Mouse (Mus musculus) kidney, adult 2 months (tissue): ENCODE results near the gene Wdr20. TPM values are rescaled to one million over a fixed set of nuclear protein-coding genes. Genes with fewer than 3 reads are reported as not detected.

Experiments used
- DNase-seq: peaks from one replicate; pipeline ENCODE4 v3.0.0; 2021
- H3K27ac ChIP-seq: fragments of 200-500 bp; 2 replicates; pipeline ENCODE4 v1.5.1; 2012; ENCODE audit warnings: low read depth, low read length, control low read depth, inconsistent platforms; ENCODE audit not compliant: insufficient read depth
- H3K27me3 ChIP-seq: fragments of 200-500 bp; replicated peaks from 2 replicates; pipeline ENCODE4 v1.6.1; 2012; ENCODE audit warnings: mild to moderate bottlenecking, moderate library complexity, low read length, inconsistent platforms; ENCODE audit not compliant: control insufficient read depth, insufficient read depth
- H3K36me3 ChIP-seq: fragments of 200-500 bp; 2 replicates; pipeline ENCODE4 v1.6.1; 2012; ENCODE audit warnings: mild to moderate bottlenecking, moderate library complexity, low read length, inconsistent platforms; ENCODE audit not compliant: control insufficient read depth, insufficient read depth
- H3K4me1 ChIP-seq: fragments of 200-500 bp; 2 replicates; pipeline ENCODE4 v1.6.1; 2011; ENCODE audit warnings: low read length; ENCODE audit not compliant: control insufficient read depth, insufficient read depth
- H3K4me3 ChIP-seq: fragments of 200-500 bp; 2 replicates; pipeline ENCODE4 v1.5.1; 2011; ENCODE audit warnings: mild to moderate bottlenecking, low read depth, low read length, control low read depth; ENCODE audit not compliant: insufficient read depth
- CTCF ChIP-seq: fragments of 200-500 bp; conservative IDR thresholded peaks from 2 replicates; pipeline ENCODE4 v1.5.1; 2011; ENCODE audit warnings: low read depth, mild to moderate bottlenecking, control low read depth, low read length, moderate library complexity, mixed read lengths; ENCODE audit not compliant: insufficient read depth, insufficient read length
- POLR2A ChIP-seq: fragments of 200-500 bp; IDR thresholded peaks from one replicate; pipeline ENCODE4 v1.6.1; 2011; ENCODE audit warnings: low read depth, low read length, control low read depth
- WGBS: fragments of 180-500 bp; shearing (Covaris S2); methylation state at CpG from one replicate; pipeline ENCODE4 v1.1.7; 2018; 5-methylcytosine and 5-hydroxymethylcytosine counted together
- polyA plus RNA-seq: library from polyadenylated mRNA; depleted of rRNA; stranded (reverse); fragments of >200 nt; gene quantifications from 2 replicates; pipeline ENCODE4 v1.2.3, GENCODE M21; 2012

Gene Wdr20
- polyA plus RNA-seq, 1 experiment = 24.0 TPM

GRCm38 (mm10) chr12:110819367-110819766 is 81.6 kb downstream of the Wdr20 start:
- TF ChIP-seq POLR2A (no peak), CTCF (no peak)

DNA sequence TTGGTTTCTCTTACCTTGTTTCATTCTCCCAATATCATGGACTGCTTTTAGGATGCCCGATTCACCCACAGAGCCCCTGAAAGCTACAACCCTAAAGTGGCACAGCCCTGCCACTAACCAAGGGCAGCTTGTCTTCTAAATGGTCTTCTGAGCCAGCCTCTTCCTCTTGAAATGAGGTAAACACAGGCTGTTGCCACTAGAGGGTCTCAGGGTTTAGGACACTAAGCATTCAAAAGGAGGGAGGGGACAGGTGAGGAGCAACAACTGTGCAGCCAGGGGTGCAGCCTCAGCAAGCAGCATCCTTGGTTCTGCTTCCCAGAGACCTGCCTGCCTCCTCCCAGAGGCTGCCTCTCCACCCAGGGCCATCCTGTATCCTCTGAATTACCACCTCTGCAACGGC is 84.0 kb downstream of the Wdr20 start:
- no peak overlapping the region for H3K4me3 ChIP-seq
- no peak overlapping the region for H3K27ac ChIP-seq
- H3K36me3 ChIP-seq = no peaks in the 10 kb centered on the region
- WGBS = 75% methylated on average over 2 of the region's 2 CpGs
- H3K27me3 ChIP-seq = no peaks in the 10 kb centered on the region
- TF ChIP-seq POLR2A = no peak
- no peak for TF ChIP-seq CTCF
- no peak for DNase-seq
- H3K4me1 ChIP-seq = 0 out of 2 replicates have a peak, but pooled peaks cover 2% of the 10 kb centered on the region

More at GRCm38 (mm10) chr12:110819367-110819766, 81.6 kb downstream of the Wdr20 start:
- H3K27ac ChIP-seq = no peak overlapping the region
- DNase-seq = no peak
- 0 out of 2 replicates have a peak, but pooled peaks cover 2% of the 10 kb centered on the region for H3K4me1 ChIP-seq
- WGBS = 84% methylated on average over 8 of the region's 8 CpGs
- H3K36me3 ChIP-seq = no peaks in the 10 kb centered on the region
- no peak overlapping the region for H3K4me3 ChIP-seq
- H3K27me3 ChIP-seq = no peaks in the 10 kb centered on the region

DNA sequence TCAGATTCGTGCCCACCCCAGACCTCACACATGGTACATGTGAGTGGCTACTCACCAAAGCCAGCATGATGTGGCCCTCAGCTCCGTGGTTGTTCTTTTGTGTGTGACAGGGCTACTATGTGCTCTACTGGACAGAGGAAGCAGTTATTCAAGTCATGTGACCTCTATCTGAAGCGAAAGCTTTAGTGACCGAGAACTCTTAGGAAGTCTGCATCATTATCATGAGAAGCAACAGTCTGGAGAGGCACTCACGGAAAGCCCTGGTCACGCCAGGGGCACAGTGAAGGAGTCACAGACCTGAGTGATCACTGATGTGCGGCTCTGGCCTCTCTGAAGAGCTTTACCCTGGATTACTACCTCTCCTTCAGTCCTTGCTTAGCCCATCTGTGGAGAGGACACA is 84.6 kb downstream of the Wdr20 start:
- DNase-seq = no peak
- Histone ChIP-seq H3K4me3 (no peak overlapping the region), H3K27me3 (no peaks in the 10 kb centered on the region), H3K36me3 (no peaks in the 10 kb centered on the region), H3K27ac (no peak overlapping the region), H3K4me1 (0 out of 2 replicates have a peak, but pooled peaks cover 2% of the 10 kb centered on the region)
- TF ChIP-seq POLR2A (no peak), CTCF (no peak)
- WGBS = 53% methylated on average over 7 of the region's 7 CpGs

- no peak overlapping the region for H3K27ac ChIP-seq
- no peaks in the 10 kb centered on the region for H3K4me1 ChIP-seq
- no peak for DNase-seq
- H3K27me3 ChIP-seq = no peaks in the 10 kb centered on the region
- no peak overlapping the region for H3K4me3 ChIP-seq
- WGBS = 95% methylated on average over 4 of the region's 4 CpGs
- no peak for TF ChIP-seq POLR2A
- TF ChIP-seq CTCF = no peak
- H3K36me3 ChIP-seq = no peaks in the 10 kb centered on the region
These were observed 91.2 kb downstream of the Wdr20 start for GRCm38 (mm10) chr12:110828908-110829307.

- H3K4me1 ChIP-seq = no peaks in the 10 kb centered on the region
- H3K4me3 ChIP-seq = no peak overlapping the region
- no peaks in the 10 kb centered on the region for H3K27me3 ChIP-seq
- H3K27ac ChIP-seq = no peak overlapping the region
- TF ChIP-seq POLR2A (no peak), CTCF (no peak)
- no peak for DNase-seq
- WGBS = 84% methylated on average over 10 of the region's 11 CpGs
- no peaks in the 10 kb centered on the region for H3K36me3 ChIP-seq
These were observed 92.7 kb downstream of the Wdr20 start for GRCm38 (mm10) chr12:110830293-110831024.

- 96% methylated on average over 3 of the region's 3 CpGs for WGBS
- no peaks in the 10 kb centered on the region for H3K36me3 ChIP-seq
- peaks cover 5% of the 10 kb centered on the region; the same call in 1 of the 2 replicates for H3K4me1 ChIP-seq
- H3K4me3 ChIP-seq = no peak overlapping the region
- no peaks in the 10 kb centered on the region for H3K27me3 ChIP-seq
- TF ChIP-seq CTCF (no peak), POLR2A (no peak)
- DNase-seq = no peak
- no peak overlapping the region for H3K27ac ChIP-seq
These were observed 97.4 kb downstream of the Wdr20 start for GRCm38 (mm10) chr12:110835182-110835581.

- H3K27me3 ChIP-seq = no peaks in the 10 kb centered on the region
- TF ChIP-seq POLR2A (no peak), CTCF (no peak)
- peaks cover 5% of the 10 kb centered on the region; the same call in 1 of the 2 replicates for H3K4me1 ChIP-seq
- H3K27ac ChIP-seq = peak overlapping the region; percentile 90
- 30% methylated on average over 6 of the region's 6 CpGs for WGBS
- no peak for DNase-seq
- H3K4me3 ChIP-seq = no peak overlapping the region
- H3K36me3 ChIP-seq = no peaks in the 10 kb centered on the region
These were observed 99.0 kb downstream of the Wdr20 start for GRCm38 (mm10) chr12:110836729-110837128.
